Comparison of ENCODE assay signal across 10 mouse cellular contexts in the genomic region with DNA sequence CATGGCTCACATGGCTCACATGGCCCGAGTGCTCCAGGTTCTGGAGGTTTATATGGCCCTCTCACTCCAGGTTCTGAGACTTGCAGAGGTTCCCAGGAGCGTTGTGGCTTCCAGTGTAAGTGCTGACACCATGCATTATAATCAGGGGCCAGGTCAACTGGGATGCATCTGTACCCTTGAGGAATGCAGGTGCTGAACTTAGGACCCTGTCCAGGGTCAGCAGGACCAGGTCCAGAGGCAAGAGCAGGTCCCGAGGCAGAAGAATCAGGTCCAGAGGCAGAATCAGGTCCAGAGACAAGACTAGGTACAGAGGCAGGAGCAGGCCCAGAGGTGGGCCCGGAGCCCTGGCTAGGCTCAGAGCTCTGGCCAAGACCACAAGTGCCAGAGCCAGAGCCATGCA. TPM values are rescaled to one million over a fixed set of nuclear protein-coding genes. Genes with fewer than 3 reads are reported as not detected.
DNase-seq lines count a peak whose midpoint lies in the region; ATAC-seq lines count a peak whose summit lies in the region.
"Had no signal": no experiment of that assay in that cellular context is flagged by ENCODE, and none has a peak within 500 bp of the region (broad histone marks: within the 10 kb centered on the region; RNA-seq: fewer than 3 reads in every experiment).

No protein-coding gene starts in this region.

- no peaks in the 10 kb centered on the region for H3K27me3 ChIP-seq in kidney, embryonic 16.5 days (ENCODE audit: insufficient read depth, low read length)
- no peaks in the 10 kb centered on the region for H3K27me3 ChIP-seq in forebrain, embryonic 11.5 days (ENCODE audit: control insufficient read depth, insufficient read depth, low read length)
- H3K27me3 ChIP-seq in kidney, embryonic 14.5 days (ENCODE audit: control insufficient read depth, insufficient read depth, low read length), result no peaks in the 10 kb centered on the region
- no peaks in the 10 kb centered on the region for H3K27me3 ChIP-seq in midbrain, embryonic 14.5 days (ENCODE audit: control insufficient read depth, insufficient read depth, low read length)

- WGBS in kidney, embryonic 16.5 days, result 84% methylated on average over 4 of the region's 4 CpGs
- 93% methylated on average over 4 of the region's 4 CpGs for WGBS in forebrain, embryonic 11.5 days
- 85% methylated on average over 4 of the region's 4 CpGs for WGBS in kidney, embryonic 14.5 days
- 92% methylated on average over 4 of the region's 4 CpGs for WGBS in midbrain, embryonic 14.5 days

- no peak overlapping the region for H3K4me3 ChIP-seq in kidney, embryonic 16.5 days (ENCODE audit: low read length)
- no peak overlapping the region for H3K4me3 ChIP-seq in forebrain, embryonic 11.5 days (ENCODE audit: low read depth, low read length)
- no peak overlapping the region for H3K4me3 ChIP-seq in kidney, embryonic 14.5 days (ENCODE audit: low read length)
- peak overlapping the region; percentile 19 for H3K4me3 ChIP-seq in midbrain, embryonic 14.5 days (replicated peaks; ENCODE audit: low read depth, low read length)
- H3K4me3 ChIP-seq: megakaryocyte, embryonic 14.5 days had no signal

- peaks cover 8% of the 10 kb centered on the region for H3K9me3 ChIP-seq in kidney, embryonic 16.5 days (ENCODE audit: low read length)
- peaks cover 4% of the 10 kb centered on the region; the same call in 1 of the 2 replicates for H3K9me3 ChIP-seq in forebrain, embryonic 11.5 days (ENCODE audit: control insufficient read depth, low read length)
- peaks cover 5% of the 10 kb centered on the region for H3K9me3 ChIP-seq in kidney, embryonic 14.5 days (ENCODE audit: control insufficient read depth, low read length)
- no peaks in the 10 kb centered on the region for H3K9me3 ChIP-seq in midbrain, embryonic 14.5 days (ENCODE audit: control insufficient read depth, low read length)

- peaks cover 12% of the 10 kb centered on the region; the same call in 1 of the 2 replicates for H3K36me3 ChIP-seq in kidney, embryonic 16.5 days (ENCODE audit: insufficient read depth, low read length)
- no peaks in the 10 kb centered on the region for H3K36me3 ChIP-seq in forebrain, embryonic 11.5 days (ENCODE audit: control insufficient read depth, insufficient read depth, low read length)
- H3K36me3 ChIP-seq in kidney, embryonic 14.5 days (ENCODE audit: control insufficient read depth, insufficient read depth, low read length), result peaks cover 3% of the 10 kb centered on the region; the same call in 1 of the 2 replicates
- peaks cover 11% of the 10 kb centered on the region; the same call in 1 of the 2 replicates for H3K36me3 ChIP-seq in midbrain, embryonic 14.5 days (ENCODE audit: control insufficient read depth, insufficient read depth, low read length)

- no peak overlapping the region for H3K9ac ChIP-seq in kidney, embryonic 16.5 days (replicated peaks; ENCODE audit: low read length)
- H3K9ac ChIP-seq in forebrain, embryonic 11.5 days (ENCODE audit: low read length), result no peak overlapping the region
- H3K9ac ChIP-seq in kidney, embryonic 14.5 days (ENCODE audit: low read depth, low read length), result no peak overlapping the region
- no peak overlapping the region for H3K9ac ChIP-seq in midbrain, embryonic 14.5 days (replicated peaks; ENCODE audit: low read length)

- ATAC-seq in kidney, embryonic 16.5 days (ENCODE audit: low FRiP score, low TSS enrichment), result no peak
- no peak for ATAC-seq in forebrain, embryonic 11.5 days (replicated peaks; ENCODE audit: low FRiP score)
- no peak for ATAC-seq in kidney, embryonic 14.5 days (ENCODE audit: low FRiP score, low TSS enrichment)
- ATAC-seq in midbrain, embryonic 14.5 days (ENCODE audit: low FRiP score, low TSS enrichment), result no peak
- ATAC-seq: CD4-positive, CD25-positive, alpha-beta regulatory T cell, adult 4 months had no signal

- peak; percentile 87 for DNase-seq in kidney, adult 11 months
- no peak for DNase-seq in forebrain, embryonic 11.5 days (ENCODE audit: low spot score)
- DNase-seq in midbrain, embryonic 14.5 days, result no peak
- no peak for DNase-seq in frontal cortex, postnatal 14 days (ENCODE audit: low spot score in 2 of 2)
- no peak for DNase-seq in frontal cortex, adult 2 months (ENCODE audit: extremely low spot score in 1 of 2, low spot score in 1 of 2)
- no peak for DNase-seq in frontal cortex, postnatal 10 days (ENCODE audit: low spot score in 2 of 2)

- H3K27ac ChIP-seq in kidney, embryonic 16.5 days (ENCODE audit: low read length), result no peak overlapping the region
- H3K27ac ChIP-seq in forebrain, embryonic 11.5 days (ENCODE audit: low read depth, low read length), result no peak overlapping the region
- H3K27ac ChIP-seq in kidney, embryonic 14.5 days (ENCODE audit: low read depth, low read length), result no peak overlapping the region
- H3K27ac ChIP-seq in midbrain, embryonic 14.5 days (replicated peaks; ENCODE audit: low read depth, low read length), result 0 out of 2 replicates have a peak overlapping the region, but pooled peaks have one; percentile 41

- H3K4me2 ChIP-seq in kidney, embryonic 16.5 days (replicated peaks; ENCODE audit: low read depth, low read length), result no peak overlapping the region
- peak overlapping the region; percentile 45; the same call in 1 of the 2 replicates for H3K4me2 ChIP-seq in forebrain, embryonic 11.5 days (ENCODE audit: low read depth, low read length, severe bottlenecking)
- H3K4me2 ChIP-seq in kidney, embryonic 14.5 days (replicated peaks; ENCODE audit: low read depth, low read length), result peak overlapping the region; percentile 35; the same call in 1 of the 2 replicates
- peak overlapping the region; percentile 44 for H3K4me2 ChIP-seq in midbrain, embryonic 14.5 days (ENCODE audit: low read length)

- peaks cover 17% of the 10 kb centered on the region for H3K4me1 ChIP-seq in kidney, embryonic 16.5 days (ENCODE audit: insufficient read depth, low read length)
- peaks cover 4% of the 10 kb centered on the region; the same call in 1 of the 2 replicates for H3K4me1 ChIP-seq in forebrain, embryonic 11.5 days (replicated peaks; ENCODE audit: control insufficient read depth, insufficient read depth, low read length)
- H3K4me1 ChIP-seq in kidney, embryonic 14.5 days (ENCODE audit: control insufficient read depth, insufficient read depth, low read length), result peaks cover 5% of the 10 kb centered on the region; the same call in 1 of the 2 replicates
- peaks cover 4% of the 10 kb centered on the region; the same call in 1 of the 2 replicates for H3K4me1 ChIP-seq in midbrain, embryonic 14.5 days (ENCODE audit: control insufficient read depth, insufficient read depth, low read length)

RNA-seq across cellular contexts. Expression of a gene that starts 0.7 kb away (rescaled TPM):
- polyA plus RNA-seq in kidney, embryonic 16.5 days (2015; fragmentation: Nextera tagmentation; extraction: Ambion mirVana), result 1.4 TPM in 2 replicates
- 1.7 and 2.3 TPM in 2 replicates for polyA plus RNA-seq in forebrain, embryonic 11.5 days (2014; fragmentation: Nextera tagmentation; extraction: Ambion mirVana)
- polyA plus RNA-seq in kidney, embryonic 14.5 days (2014; fragmentation: Nextera tagmentation; extraction: Ambion mirVana), result 0.93 and 1.3 TPM in 2 replicates
- polyA plus RNA-seq in midbrain, embryonic 14.5 days (2014; fragmentation: Nextera tagmentation; extraction: Ambion mirVana), result 5.1 and 5.8 TPM in 2 replicates
- 2.1 and 2.6 TPM in 2 replicates for polyA plus RNA-seq in frontal cortex, adult 2 months (2012; rRNA removed)
- polyA plus RNA-seq: CD4-positive, CD25-positive, alpha-beta regulatory T cell, adult 4 months had no signal

RNA-seq across cellular contexts. Expression of a gene that starts 3.5 kb away (rescaled TPM):
- 125 and 134 TPM in 2 replicates for polyA plus RNA-seq in kidney, embryonic 16.5 days (2015; fragmentation: Nextera tagmentation; extraction: Ambion mirVana)
- polyA plus RNA-seq in forebrain, embryonic 11.5 days (2014; fragmentation: Nextera tagmentation; extraction: Ambion mirVana), result 64.1 and 66.8 TPM in 2 replicates
- 107 and 136 TPM in 2 replicates for polyA plus RNA-seq in kidney, embryonic 14.5 days (2014; fragmentation: Nextera tagmentation; extraction: Ambion mirVana)
- polyA plus RNA-seq in midbrain, embryonic 14.5 days (2014; fragmentation: Nextera tagmentation; extraction: Ambion mirVana), result 68.8 and 81.3 TPM in 2 replicates
- 75.8 and 81.1 TPM in 2 replicates for polyA plus RNA-seq in frontal cortex, adult 2 months (2012; rRNA removed)

RNA-seq across cellular contexts. Expression of a gene that starts 16.0 kb away (rescaled TPM):
- polyA plus RNA-seq in kidney, embryonic 16.5 days (2015; fragmentation: Nextera tagmentation; extraction: Ambion mirVana), result 2.8 and 4.7 TPM in 2 replicates
- 5.2 and 6.4 TPM in 2 replicates for polyA plus RNA-seq in forebrain, embryonic 11.5 days (2014; fragmentation: Nextera tagmentation; extraction: Ambion mirVana)
- polyA plus RNA-seq in kidney, embryonic 14.5 days (2014; fragmentation: Nextera tagmentation; extraction: Ambion mirVana), result 2.6 and 3.2 TPM in 2 replicates
- polyA plus RNA-seq in midbrain, embryonic 14.5 days (2014; fragmentation: Nextera tagmentation; extraction: Ambion mirVana), result 11.2 and 13.3 TPM in 2 replicates
- polyA plus RNA-seq in frontal cortex, adult 2 months (2012; rRNA removed), result 35.5 and 38.0 TPM in 2 replicates

RNA-seq across cellular contexts. Expression of a gene that starts 16.2 kb away (rescaled TPM):
- polyA plus RNA-seq in kidney, embryonic 16.5 days (2015; fragmentation: Nextera tagmentation; extraction: Ambion mirVana), result 1.6 and 3.2 TPM in 2 replicates
- 2.5 and 2.7 TPM in 2 replicates for polyA plus RNA-seq in forebrain, embryonic 11.5 days (2014; fragmentation: Nextera tagmentation; extraction: Ambion mirVana)
- polyA plus RNA-seq in kidney, embryonic 14.5 days (2014; fragmentation: Nextera tagmentation; extraction: Ambion mirVana), result 2.6 and 3.7 TPM in 2 replicates
- 2.7 and 2.9 TPM in 2 replicates for polyA plus RNA-seq in midbrain, embryonic 14.5 days (2014; fragmentation: Nextera tagmentation; extraction: Ambion mirVana)
- polyA plus RNA-seq in frontal cortex, adult 2 months (2012; rRNA removed), result 0.88 and 0.94 TPM in 2 replicates

RNA-seq across cellular contexts. Expression of a gene that starts 21.0 kb away (rescaled TPM):
- 9.1 and 9.5 TPM in 2 replicates for polyA plus RNA-seq in kidney, embryonic 16.5 days (2015; fragmentation: Nextera tagmentation; extraction: Ambion mirVana)
- polyA plus RNA-seq in forebrain, embryonic 11.5 days (2014; fragmentation: Nextera tagmentation; extraction: Ambion mirVana), result 9.8 and 10.8 TPM in 2 replicates
- 6.0 and 11.1 TPM in 2 replicates for polyA plus RNA-seq in kidney, embryonic 14.5 days (2014; fragmentation: Nextera tagmentation; extraction: Ambion mirVana)
- 15.1 and 16.2 TPM in 2 replicates for polyA plus RNA-seq in midbrain, embryonic 14.5 days (2014; fragmentation: Nextera tagmentation; extraction: Ambion mirVana)
- polyA plus RNA-seq in frontal cortex, adult 2 months (2012; rRNA removed), result 119 and 122 TPM in 2 replicates
- polyA plus RNA-seq: CD4-positive, CD25-positive, alpha-beta regulatory T cell, adult 4 months had no signal
